Mouse (Mus musculus) cerebellum, postnatal 4 days (tissue): ENCODE data around the gene Ythdf2.
A peak's percentile ranks its signal among the peaks of the same experiment; 100 is the strongest.

Experiments used
- DNase-seq, 2 experiments: peaks; one replicate each; pipeline ENCODE4 v3.0.0; 2022; ENCODE audit warnings: low spot score in 2 of 2, mixed read lengths in 1 of 2

The Ythdf2 gene

GRCm38 (mm10) chr4:132210325-132210724 lies 1.8 kb downstream of the Ythdf2 start:
- no peak for DNase-seq

DNA sequence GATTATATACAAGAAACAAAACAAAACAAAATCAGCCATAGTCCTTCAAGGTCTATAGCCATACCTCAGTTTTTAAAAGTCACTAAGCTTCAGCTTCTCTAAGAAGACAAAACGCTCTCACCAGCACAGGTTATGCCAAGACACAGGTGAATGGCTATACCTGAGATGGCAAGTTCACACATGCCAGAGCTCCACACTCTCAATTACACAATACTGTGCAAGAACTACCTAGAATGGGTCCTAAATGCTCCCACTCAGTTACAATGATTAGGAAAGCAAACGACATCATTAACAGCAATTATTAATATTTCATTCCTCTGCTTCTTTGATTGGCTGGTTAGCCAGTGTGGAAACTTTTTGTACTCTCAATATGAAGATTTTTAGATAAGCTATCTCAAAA lies 2.8 kb downstream of the Ythdf2 start:
- DNase-seq = no peak

- no peak for DNase-seq
Measured at GRCm38 (mm10) chr4:132207280-132207679, 4.8 kb downstream of the Ythdf2 start.

DNA sequence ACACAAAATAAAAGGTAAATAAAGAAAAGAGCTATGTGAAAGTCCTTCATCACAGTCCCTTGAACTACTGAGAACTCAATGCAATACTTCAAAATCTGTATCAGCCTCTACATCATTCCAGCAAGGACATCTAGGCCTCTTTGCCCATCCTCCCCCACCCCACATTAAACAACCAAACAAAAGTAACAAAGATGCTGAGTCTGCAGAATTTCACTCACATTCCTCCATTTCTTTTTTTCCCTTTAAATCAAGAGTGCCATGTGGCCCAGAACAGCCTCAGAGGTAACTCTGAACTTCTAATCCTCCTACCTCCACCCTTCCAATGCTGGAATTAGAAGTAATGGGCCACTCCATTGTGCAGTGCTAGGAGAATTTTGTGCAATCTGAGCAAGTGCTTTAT lies 13.3 kb downstream of the Ythdf2 start:
- DNase-seq = no peak

DNA sequence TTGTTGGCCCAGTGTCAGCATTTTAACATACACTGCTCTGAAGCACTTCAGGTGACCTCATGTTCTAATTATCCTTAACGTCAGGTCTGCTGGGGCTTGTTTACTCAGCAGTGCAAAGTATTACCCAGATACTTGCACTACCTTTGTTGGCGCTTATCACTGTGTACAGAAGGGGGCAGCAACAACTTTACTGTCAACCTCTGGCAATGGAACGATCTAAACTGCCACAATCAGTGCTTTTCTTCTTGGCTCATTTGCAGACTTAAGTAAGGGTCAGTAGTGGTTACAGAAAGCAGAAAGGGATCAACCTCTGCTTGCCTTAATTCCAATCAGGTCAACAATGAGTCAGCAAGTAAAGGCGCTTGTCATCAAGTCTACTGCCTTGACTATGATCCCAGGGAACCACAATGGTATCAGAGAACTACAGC lies 13.8 kb downstream of the Ythdf2 start:
- DNase-seq = no peak

GRCm38 (mm10) chr4:132194975-132195374 lies 17.1 kb downstream of the Ythdf2 start:
- DNase-seq = no peak

DNA sequence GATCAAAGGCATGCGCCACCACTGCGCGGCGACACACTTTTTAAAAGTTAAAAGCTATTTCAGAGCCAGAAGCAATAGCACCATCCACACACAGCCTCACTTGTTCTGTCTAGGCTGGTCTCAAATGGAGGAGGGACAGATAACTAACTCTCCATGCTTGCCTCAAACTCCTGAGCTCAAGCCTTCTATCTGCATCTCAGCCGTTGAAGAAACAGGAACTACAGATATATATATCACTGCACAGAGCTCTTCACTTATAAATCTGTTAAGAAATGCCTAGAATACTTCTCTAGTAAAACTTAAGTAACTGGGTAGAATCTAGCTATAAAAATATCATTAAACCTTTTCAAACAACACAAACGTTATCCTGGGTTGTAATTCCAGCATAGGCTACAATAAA lies 17.7 kb downstream of the Ythdf2 start:
- no peak for DNase-seq

DNA sequence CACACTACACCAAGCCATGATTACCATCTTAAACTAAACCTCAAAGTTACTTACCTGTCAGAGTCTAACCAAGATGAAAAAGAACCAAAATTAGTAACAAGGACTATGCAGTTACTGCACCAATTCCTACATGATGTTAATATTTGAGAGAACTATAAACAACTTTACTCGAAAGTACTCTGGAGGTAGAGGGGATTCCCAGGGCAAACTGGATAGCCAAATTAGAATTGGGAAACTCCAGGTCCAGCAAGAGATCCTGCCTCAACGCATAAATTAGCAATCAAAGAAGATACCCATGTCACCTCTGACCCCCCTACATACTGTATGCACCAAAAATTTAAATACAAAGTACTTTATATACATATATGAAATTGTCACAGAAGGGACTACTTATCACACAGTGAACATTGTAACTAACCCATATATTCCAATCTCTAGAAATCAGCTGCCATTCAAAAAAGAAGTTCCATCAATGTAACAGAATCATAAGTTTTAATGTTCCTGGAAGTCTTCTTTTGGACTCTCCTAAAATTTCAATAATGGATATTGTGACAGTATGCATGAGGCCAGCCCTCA lies 24.2 kb downstream of the Ythdf2 start:
- no peak for DNase-seq

GRCm38 (mm10) chr4:132183162-132183561 lies 28.9 kb downstream of the Ythdf2 start:
- DNase-seq = no peak

DNA sequence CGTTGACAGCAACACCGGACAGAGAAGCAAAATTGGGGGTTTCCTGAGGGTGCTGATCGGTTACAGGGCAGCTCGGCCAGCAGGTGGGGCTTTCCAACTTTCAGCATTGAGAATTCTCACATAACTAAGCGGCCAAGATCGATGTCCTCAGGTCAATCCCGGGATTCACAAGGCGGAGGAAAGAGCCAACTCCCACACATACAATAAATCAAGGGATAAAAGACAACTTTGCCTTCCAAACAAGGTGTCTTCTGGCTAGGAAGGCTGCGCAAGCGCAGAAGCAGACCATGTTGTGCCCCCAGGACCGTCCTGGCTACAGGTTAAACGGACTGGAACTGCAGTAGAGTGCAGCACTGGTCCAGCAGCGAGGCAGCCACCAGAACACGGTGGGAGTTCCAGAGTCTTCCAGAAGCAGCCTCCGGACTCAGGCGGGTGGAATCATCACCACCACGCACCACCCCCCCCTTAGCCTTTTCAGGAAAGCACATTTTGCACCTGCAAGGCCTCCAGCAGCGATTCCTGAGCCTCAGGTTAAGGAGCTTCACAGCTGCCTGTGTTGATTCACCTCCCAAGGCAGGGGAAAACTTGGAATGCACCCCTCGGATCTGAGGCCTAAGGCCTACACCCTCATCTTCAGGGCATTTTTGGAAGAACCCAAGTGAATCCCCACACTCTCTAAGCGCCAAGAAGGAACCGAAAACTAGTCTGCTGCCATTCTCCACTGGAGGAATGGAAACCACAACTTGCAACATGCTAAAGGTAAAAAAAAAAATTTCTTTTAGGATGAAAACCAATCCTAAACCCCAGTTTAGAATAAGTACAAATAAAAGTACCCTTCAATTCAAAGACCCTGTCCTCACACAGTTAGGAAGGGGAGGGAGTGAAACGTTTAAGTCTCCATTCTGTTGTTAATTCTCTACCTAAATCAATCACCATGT lies 30.1 kb downstream of the Ythdf2 start:
- no peak for DNase-seq

GRCm38 (mm10) chr4:132180710-132181109 lies 31.4 kb downstream of the Ythdf2 start:
- peak in 1 of 2 experiments; percentile 56 for DNase-seq

DNA sequence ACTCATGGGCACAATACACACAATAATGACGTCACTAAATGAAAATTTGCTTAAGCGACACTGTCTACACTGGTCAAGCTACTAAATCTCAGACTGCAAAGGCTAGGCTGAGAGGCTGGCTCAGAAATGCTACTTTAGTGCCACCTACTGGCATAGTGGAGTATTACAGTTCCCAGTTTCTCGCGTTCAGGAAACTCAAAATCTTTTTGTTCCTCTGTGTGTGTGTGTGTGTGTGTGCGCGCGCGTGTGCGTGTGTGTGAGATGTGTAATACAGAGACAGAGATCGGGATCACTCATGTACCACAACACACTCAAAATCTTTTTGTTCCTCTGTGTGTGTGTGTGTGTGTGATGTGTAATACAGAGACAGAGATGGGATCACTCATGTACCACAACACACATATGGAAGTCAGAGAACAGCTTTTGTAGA lies 33.5 kb downstream of the Ythdf2 start:
- DNase-seq = peak in 1 of 2 experiments; percentile 73

DNA sequence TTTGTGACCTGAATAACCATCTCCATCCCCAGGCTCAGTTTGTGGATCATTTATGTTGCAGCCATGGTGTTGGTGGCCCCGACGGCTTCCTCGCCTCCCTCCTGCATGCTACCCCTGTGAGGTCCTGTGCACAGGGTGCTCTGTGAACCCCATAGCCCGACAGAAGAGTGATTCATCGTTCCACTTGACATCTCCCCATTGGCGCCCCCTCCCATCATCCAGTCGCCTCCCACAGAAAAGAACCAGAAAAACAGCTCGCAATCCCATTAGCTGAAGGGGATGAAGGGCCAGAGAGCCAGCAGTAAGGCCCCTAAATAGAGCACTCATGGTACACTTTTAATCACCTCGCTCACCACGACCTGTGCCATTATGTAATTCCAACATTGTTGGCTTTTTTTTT lies 35.6 kb downstream of the Ythdf2 start:
- no peak for DNase-seq

- DNase-seq = no peak
Measured at GRCm38 (mm10) chr4:132170891-132171290, 41.2 kb downstream of the Ythdf2 start.

DNA sequence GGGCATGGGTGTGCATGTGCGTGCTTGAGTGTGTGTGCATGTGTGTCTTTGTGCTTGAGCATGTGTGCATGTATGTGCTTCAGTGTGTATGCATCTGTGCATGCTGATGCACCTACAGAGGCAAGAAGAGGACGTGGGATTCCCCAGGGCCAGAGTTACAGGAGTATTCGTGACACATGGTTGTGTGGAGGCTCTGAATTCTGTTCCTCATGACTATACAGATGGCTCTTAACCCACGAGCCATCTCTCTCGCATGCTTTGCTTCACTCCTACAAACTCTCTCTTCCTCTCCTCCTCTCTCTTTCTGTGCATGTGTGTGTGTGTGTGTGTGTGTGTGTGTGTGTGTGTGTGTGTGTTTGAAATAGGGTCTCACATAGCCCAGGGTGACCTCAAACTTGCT lies 42.3 kb downstream of the Ythdf2 start:
- DNase-seq = no peak

- no peak for DNase-seq
Measured at GRCm38 (mm10) chr4:132169271-132169670, 42.8 kb downstream of the Ythdf2 start.

DNA sequence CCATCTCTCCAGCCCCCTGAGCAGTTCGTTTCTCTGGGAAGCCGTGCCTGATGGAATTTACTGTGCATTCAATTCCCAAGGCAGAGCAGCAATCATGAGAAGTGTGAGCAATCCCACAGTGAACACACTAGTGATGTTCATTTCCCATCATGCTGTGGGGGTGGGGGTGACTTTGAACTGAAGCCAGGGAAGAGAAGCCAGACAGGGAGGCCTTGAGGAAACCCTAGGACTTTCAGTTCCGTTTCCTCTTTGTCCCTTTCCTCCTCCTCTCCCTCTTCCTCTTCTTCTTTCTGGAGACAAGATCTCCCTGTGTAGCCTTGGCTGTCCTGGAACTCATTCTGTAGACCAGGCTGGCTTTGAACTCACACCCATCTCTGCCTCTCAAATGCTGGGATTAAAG lies 44.7 kb downstream of the Ythdf2 start:
- DNase-seq = no peak

- DNase-seq = no peak
Measured at GRCm38 (mm10) chr4:132166350-132167290, 45.5 kb downstream of the Ythdf2 start.

DNA sequence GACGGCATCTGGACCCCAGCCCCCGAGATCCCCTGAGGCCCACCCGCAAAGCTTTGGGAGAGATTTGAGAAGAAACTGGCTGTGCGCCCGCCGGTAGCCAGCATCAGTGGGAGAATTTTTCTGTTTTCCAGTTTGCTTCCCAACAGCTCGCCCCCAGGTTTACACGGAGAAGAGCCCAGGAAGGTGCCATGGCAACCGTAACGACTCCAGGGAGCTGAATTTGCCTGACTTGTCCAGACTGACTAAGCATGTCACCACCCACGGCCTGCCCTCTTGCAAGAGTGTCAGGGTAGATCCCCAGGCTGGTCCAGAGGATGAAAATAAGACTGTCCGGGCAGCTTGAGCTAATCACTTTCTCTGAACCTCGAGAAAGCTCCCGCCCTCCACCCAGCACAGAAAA lies 46.4 kb downstream of the Ythdf2 start:
- DNase-seq = no peak

DNA sequence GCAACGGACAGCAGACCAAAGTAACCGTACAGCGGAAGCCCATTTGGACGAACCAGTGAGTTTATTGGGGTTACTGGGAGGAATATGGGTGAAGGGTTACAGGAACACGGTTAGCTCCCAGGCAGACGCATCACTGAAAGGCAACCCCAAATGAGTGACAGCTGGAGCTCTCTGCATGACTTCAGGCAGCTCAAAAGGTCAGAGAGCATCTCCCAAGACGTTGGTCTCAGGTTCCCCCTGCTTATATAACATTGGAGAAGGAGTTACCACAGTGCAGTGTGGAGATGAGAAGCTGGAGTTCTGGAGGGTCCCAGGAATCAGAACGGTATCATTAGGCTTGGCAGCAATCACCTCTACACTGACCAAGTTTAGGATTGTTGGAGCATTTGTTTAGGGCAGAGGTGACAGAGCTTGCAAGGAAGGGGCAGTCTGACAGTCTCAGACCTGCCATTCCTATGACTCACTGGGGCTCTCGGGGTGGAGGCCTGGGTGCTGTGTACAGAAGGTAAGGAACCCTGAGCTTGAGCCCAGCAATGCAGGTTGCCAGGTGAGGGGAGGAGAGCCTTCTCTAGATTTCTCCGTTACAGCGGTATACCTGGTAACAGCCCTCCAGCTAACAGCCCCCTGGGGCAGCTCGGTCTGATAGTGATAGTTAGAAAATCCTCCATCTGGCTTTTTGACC lies 55.0 kb downstream of the Ythdf2 start:
- DNase-seq = no peak

- DNase-seq = no peak
Measured at GRCm38 (mm10) chr4:132154877-132155670, 57.0 kb downstream of the Ythdf2 start.
